Mouse (Mus musculus) left cerebral cortex, postnatal 25 days (tissue): Measurements from ENCODE around the gene Stil. TPM values are rescaled to one million over a fixed set of nuclear protein-coding genes. Genes with fewer than 3 reads are reported as not detected.

ENCODE experiments used
- DNase-seq, 2 experiments: peaks; one replicate each; pipeline ENCODE4 v3.0.0; 2022; ENCODE audit warnings: low spot score in 2 of 2, mixed read lengths in 1 of 2
- intact Hi-C: fragments of 180-260 bp; cut with DNase I; formaldehyde crosslinking; loops from one replicate; pipeline ENCODE4 v1.15.1; 2025
- total RNA-seq, 2 experiments: library from RNA; stranded (reverse); gene quantifications; 2 replicates each; pipeline ENCODE4 v1.2.3; 2021

Stil gene
- total RNA-seq, 2 experiments from 2014 or later = 0.41 to 0.60 TPM

- no peak for DNase-seq
- intact Hi-C loops = no loop called here
Observed at GRCm38 (mm10) chr4:115063518-115064239, 63.7 kb downstream of the Stil start.

GRCm38 (mm10) chr4:115071668-115072067 is 71.7 kb downstream of the Stil start:
- intact Hi-C loops = no loop called here
- DNase-seq = no peak

GRCm38 (mm10) chr4:115074789-115075188 is 74.8 kb downstream of the Stil start:
- intact Hi-C loops = no loop called here

GRCm38 (mm10) chr4:115075204-115075915 is 75.4 kb downstream of the Stil start:
- DNase-seq = no peak
- intact Hi-C loops = no loop called here

More at GRCm38 (mm10) chr4:115074789-115075188, 74.8 kb downstream of the Stil start:
- DNase-seq = no peak

GRCm38 (mm10) chr4:115078892-115079820 is 79.2 kb downstream of the Stil start:
- intact Hi-C loops = no loop called here
- DNase-seq = no peak

- intact Hi-C loops = no loop called here
- DNase-seq = no peak
Observed at GRCm38 (mm10) chr4:115079821-115080349, 79.9 kb downstream of the Stil start.

GRCm38 (mm10) chr4:115083031-115083430 is 83.1 kb downstream of the Stil start:
- intact Hi-C loops = no loop called here
- DNase-seq = no peak

- intact Hi-C loops = loop anchor here (2.0 kb wide), 2 partner anchors 37 to 47 kb away; no protein-coding TSS in a partner anchor
- peak; percentile 41 to 52 for DNase-seq
Observed at GRCm38 (mm10) chr4:115085522-115086095, 85.7 kb downstream of the Stil start.

GRCm38 (mm10) chr4:115086257-115086656 is 86.3 kb downstream of the Stil start:
- no peak for DNase-seq
- intact Hi-C loops = no loop called here

- intact Hi-C loops = no loop called here
- DNase-seq = no peak
Observed at GRCm38 (mm10) chr4:115086763-115087415, 86.9 kb downstream of the Stil start.

GRCm38 (mm10) chr4:115088611-115089338 is 88.8 kb downstream of the Stil start, which contains the start of gene Pdzk1ip1:
Gene Pdzk1ip1, plus strand, starts transcription at chr4:115088708.
- no peak for DNase-seq
- intact Hi-C loops = no loop called here

- intact Hi-C loops = no loop called here
Observed at GRCm38 (mm10) chr4:115090592-115090991, 90.6 kb downstream of the Stil start.

GRCm38 (mm10) chr4:115091806-115092205 is 91.8 kb downstream of the Stil start:
- DNase-seq = no peak
- intact Hi-C loops = no loop called here

More at GRCm38 (mm10) chr4:115090592-115090991, 90.6 kb downstream of the Stil start:
- DNase-seq = no peak

Other genes starting within 250 kb of the Stil start
- not detected for gene Gm12830, start 178.4 kb upstream of the Stil start, total RNA-seq
- under 1 TPM; 0.48 to 0.57 TPM for gene Foxd2, start 91.3 kb upstream of the Stil start, total RNA-seq
- gene Foxe3, start 74.1 kb upstream of the Stil start, total RNA-seq = not detected
- gene Cmpk1, start 12.9 kb upstream of the Stil start, total RNA-seq = 10 to 100 TPM; 81.5 to 91.3 TPM
- gene Tal1, start 56.3 kb downstream of the Stil start, total RNA-seq = 1 to 10 TPM; 1.2 to 1.5 TPM
- 1 to 10 TPM in 1 of 2 experiments, under 1 TPM in 1; 0.71 to 1.1 TPM for gene Pdzk1ip1, start 88.5 kb downstream of the Stil start, total RNA-seq
- gene Cyp4x1, start 134.1 kb downstream of the Stil start, total RNA-seq = 10 to 100 TPM; 11.6 to 13.8 TPM
- not detected for gene Cyp4a29, start 241.9 kb downstream of the Stil start, total RNA-seq